Mouse (Mus musculus) cerebellum, adult (tissue): ENCODE measurements at regions not wholly inside any gene's neighbourhood (a gene's known extent, or its start where the extent isn't known, plus 50 kb on each side); places are given as distances from the start of the nearest gene placed in this dataset.

Experiments
- ATAC-seq: cut with Nextera tagmentation; 2 replicates; pipeline ENCODE4 v1.9.2; 2017; ENCODE audit warnings: mild to moderate bottlenecking, moderate library complexity, mixed read lengths; ENCODE audit not compliant: insufficient number of reproducible peaks, low FRiP score, low TSS enrichment

GRCm38 (mm10) chr13:26109013-26109412, 661.0 kb downstream of the Hdgfl1 start:
- no peak for ATAC-seq

DNA sequence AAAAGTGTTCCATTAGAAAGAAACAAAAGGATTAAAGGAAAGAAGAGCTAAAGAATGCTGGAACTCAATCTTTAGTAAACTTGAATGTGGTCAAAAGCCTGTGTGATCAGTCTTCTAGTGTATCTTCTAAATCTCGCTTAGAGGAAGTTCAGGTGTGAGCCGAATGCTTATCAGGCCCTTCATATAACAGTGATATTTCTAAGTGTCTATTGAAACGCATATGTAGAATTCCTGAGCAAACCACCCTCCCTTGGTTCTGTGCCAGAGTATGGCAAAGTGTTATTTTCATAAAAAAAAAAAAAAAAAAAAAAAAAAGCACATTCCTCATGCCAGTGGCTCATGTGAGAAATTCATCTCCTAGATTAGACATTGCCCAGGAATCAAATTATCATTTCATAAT, 681.2 kb downstream of the Hdgfl1 start:
- ATAC-seq, result no peak

- ATAC-seq, result no peak
These were observed 689.2 kb downstream of the Hdgfl1 start for GRCm38 (mm10) chr13:26080814-26081213.

DNA sequence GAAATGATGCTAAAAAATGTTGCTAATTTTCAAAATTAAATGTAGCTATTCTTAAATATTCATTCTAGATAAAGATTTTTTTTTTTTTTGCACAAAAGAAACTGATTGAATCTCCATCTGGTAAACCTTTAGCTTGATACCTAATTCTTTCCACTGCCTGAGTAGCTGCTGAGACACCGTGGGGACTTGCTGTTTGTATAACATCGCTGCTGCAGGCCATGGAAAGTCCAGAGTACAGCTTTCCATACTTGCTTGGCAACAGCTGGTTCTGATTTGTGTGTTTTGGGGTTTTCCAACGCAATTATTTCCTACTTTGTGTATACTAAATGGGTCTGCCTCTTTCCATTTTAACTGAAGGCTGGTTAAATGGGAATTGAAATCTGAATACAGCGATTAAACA, 689.7 kb downstream of the Hdgfl1 start:
- no peak for ATAC-seq

DNA sequence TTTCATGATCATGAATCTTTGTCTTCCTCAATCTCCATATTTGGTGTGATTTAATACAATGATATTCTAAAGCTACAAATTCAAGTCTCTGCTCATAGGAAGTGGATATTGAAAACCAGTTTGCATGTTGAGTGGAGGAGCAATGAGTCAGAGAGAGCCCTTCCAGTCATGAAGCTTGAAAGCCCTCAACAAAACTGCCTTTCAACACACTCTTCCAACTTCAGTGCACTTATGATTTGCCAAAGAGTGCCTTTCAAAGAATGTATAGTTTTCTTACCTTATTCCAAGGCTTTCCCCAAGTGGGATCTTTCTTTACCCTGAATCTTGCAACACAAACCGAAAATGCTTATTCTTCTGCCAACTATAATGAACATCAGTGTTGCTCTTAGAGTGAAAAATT, 690.6 kb downstream of the Hdgfl1 start:
- ATAC-seq, result no peak

GRCm38 (mm10) chr13:26061322-26061721, 708.6 kb downstream of the Hdgfl1 start:
- no peak for ATAC-seq

DNA sequence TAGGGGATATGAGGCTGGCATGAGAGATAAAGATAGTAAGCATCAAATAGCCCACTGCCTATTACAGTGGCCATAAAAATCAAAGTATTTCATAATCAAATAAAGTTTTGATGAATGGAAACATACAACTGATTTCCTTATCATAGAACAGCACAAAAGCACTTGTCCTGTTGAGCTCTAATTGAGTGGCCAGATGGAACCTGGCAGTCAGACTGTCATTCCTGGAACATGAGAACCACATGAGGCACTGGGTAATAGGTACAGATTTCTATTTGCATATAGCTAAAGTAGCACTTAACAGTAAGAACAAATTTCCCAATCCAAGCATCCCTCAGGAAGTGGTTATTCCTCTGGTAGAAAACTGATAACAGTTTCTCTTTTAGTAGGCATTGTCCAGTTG, 732.3 kb downstream of the Hdgfl1 start:
- no peak for ATAC-seq

DNA sequence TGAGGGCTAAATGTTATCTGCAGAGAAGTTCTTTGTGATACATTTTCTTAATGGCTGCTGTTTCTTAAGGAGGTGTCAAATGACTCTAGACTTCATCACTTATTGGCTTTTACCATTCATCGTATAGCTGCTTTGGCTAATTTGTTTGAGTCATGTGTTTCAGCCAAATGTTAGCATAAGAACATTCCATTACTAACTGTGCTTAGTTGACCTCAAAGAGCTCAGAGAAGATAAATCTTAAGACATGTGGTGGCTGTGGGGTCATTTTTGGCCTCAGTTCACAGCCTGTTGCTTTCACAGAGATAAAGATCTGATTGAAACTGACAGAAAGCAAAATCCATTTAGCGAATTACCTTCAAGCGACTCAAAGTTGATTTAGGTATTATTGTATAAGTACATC, 743.6 kb downstream of the Hdgfl1 start:
- no peak for ATAC-seq

GRCm38 (mm10) chr13:26024696-26025095, 745.3 kb downstream of the Hdgfl1 start:
- ATAC-seq, result no peak

DNA sequence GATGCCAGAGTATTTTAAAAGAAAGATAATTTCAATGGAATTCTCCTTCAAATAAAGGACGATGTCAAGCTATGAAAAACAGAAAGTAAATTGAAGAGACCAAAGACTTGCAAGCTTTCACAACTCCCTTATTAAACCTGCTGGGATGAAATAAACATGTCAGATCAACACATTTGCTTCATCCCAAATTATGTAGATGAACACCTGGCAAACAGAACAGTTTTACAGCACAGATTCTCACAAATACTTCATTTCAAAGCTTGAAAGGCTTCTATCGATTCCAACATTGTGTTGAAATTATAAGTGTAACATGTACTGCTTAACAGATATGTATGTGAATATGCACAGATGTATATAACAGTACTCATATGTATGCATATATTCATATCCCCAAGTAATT, 749.5 kb downstream of the Hdgfl1 start:
- ATAC-seq, result no peak

DNA sequence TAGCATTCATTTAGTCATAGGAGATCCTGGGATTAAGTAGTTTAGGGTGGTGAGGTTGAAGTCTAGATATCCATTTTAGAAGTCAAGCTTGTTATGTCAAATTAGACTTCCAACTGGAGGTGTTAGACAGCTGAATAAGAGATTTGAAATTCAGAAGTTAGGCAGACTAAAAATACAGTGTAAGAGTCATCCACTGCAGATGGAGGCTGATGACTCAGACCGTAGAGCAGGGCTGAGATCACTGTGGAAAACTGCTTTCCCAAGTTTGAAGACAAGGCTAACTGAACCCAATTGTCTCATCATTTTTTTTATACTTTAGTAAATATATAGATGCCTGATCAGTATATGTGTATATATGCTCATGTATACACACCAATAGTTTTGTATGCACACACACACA, 738.8 kb upstream of the Nrsn1 start:
- ATAC-seq, result no peak

- ATAC-seq, result no peak
These were observed 734.7 kb upstream of the Nrsn1 start for GRCm38 (mm10) chr13:26004768-26005560.

- ATAC-seq, result no peak
These were observed 723.2 kb upstream of the Nrsn1 start for GRCm38 (mm10) chr13:25993526-25993925.

DNA sequence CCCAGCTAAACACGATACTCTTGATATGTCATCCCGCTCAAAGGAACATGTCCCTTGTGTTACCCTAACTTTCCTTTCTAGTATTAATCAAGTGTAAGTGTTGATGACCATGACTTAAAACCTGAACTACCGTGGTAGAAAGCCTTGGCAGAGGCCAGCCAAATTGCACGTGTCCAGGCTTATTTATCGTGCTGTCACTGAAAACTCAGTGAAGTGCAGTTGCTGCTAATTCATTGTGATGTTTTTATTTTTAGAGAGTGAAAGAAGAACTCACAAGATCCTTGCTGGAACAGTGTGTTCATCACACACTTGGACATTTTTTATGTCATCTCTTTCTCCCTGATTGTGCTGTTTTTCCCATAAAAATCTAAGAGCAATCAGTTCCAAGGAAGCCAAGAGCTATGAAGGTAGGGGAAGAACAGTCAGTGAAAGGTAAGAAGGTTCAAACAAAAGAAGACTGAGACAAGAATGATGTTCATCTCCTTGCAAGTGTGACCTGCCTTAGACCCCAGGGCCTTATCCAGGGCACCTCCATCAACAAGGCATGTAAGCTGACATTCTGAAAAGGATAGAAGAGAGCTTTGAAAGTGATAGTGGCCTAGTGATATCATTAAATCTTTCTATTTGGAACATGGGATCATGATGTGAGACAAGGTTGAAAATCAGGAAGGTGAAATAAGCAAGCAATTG, 718.9 kb upstream of the Nrsn1 start:
- no peak for ATAC-seq

DNA sequence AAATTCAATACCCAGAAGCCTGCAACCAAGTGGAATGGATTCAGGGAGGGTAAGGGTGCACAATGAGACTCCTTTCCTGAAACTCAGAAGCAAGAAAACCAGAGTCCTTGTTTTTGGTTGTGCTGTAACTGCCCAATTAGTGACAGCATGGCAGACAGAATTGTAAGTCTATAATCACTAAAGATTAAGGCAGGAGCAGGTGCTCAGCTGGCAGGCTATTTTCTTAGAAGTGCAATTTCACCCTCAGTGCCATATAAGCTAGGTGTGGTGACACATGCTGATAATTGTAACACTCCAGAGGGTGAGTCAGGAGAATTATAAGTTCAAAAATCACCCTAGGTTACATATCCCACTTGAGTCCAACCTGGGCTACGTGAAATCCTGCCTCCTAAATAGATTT, 714.2 kb upstream of the Nrsn1 start:
- ATAC-seq, result no peak

DNA sequence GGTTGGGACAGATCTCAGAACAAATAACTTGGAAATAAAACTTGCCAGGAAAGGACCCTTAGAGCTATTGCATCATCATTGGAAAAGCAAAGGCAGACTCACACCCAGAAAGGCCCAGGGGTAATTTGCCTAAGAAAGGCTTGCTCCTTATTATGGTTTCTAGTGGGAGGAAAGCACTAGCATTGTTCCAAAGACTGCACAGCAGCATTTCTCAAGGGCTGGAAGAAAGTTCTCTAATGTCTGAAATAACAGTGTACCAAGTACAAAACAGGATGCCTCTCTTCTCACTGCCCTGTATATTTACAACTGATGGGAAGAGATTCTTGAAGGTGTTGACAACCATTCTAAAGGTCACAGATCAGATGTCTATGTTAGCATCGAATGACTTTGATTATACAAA, 713.4 kb upstream of the Nrsn1 start:
- ATAC-seq, result no peak

GRCm38 (mm10) chr13:25978648-25979047, 708.3 kb upstream of the Nrsn1 start:
- ATAC-seq, result no peak

DNA sequence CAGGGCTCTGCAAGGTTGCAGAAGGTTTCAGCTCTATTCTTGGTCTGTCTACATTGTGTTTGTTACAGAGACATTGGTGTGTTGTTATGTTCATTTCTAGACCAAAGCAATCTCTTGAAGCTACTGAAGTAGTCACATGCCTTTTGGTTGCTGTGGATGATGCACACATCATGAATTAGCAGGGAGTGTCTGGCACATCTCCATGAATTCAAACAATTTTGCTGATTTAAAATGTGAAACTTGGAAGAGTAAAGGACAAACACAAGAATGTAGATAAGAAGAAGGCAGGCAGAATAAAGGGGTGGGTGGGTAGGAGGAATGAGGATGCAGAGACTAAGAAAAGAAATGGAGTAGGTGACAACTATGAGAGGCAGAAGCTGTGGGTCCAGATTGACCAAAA, 688.3 kb upstream of the Nrsn1 start:
- no peak for ATAC-seq

GRCm38 (mm10) chr13:25958153-25958466, 687.8 kb upstream of the Nrsn1 start:
- no peak for ATAC-seq

- ATAC-seq, result no peak
These were observed 687.3 kb upstream of the Nrsn1 start for GRCm38 (mm10) chr13:25957451-25958152.

- ATAC-seq, result no peak
These were observed 667.3 kb upstream of the Nrsn1 start for GRCm38 (mm10) chr13:25937631-25938030.

DNA sequence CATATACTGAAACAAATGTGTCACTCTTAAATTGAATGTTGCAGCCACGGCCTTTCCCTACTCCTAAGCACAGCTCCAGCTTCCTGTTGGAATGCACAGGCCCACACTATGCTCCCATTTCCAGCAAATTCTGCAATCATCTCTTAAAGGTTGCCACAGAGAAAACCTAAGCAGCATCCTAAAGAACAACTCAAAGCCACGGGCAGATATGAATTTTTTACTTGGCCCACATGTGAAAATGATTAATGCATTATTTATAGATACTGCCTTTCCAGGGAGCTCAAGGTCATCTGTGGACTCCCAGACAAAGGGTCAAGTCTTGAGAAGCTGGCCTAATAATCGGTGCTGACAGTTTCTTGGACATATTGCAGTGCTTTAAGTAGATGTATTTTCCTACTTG, 663.5 kb upstream of the Nrsn1 start:
- ATAC-seq, result no peak
